Mouse (Mus musculus) thymus, postnatal 25 days (tissue): Measurements from ENCODE around the gene a.
A peak's percentile ranks its signal among the peaks of the same experiment; 100 is the strongest.

ENCODE experiments used
- DNase-seq: peaks from one replicate; pipeline ENCODE4 v3.0.0; 2022

Gene a

GRCm38 (mm10) chr2:154785284-154785683 lies 5.9 kb upstream of the a start:
- no peak for DNase-seq

- no peak for DNase-seq
These were observed 5.0 kb upstream of the a start for GRCm38 (mm10) chr2:154786187-154786586.

- no peak for DNase-seq
These were observed 4.4 kb upstream of the a start for GRCm38 (mm10) chr2:154786776-154787175.

GRCm38 (mm10) chr2:154789381-154789780 lies 1.8 kb upstream of the a start:
- no peak for DNase-seq

GRCm38 (mm10) chr2:154789977-154790655 lies 1.1 kb upstream of the a start:
- no peak for DNase-seq

GRCm38 (mm10) chr2:154791661-154792642 lies 750 bp downstream of the a start:
- DNase-seq: peak; percentile 82

GRCm38 (mm10) chr2:154803372-154803771 lies 12.2 kb downstream of the a start:
- no peak for DNase-seq

GRCm38 (mm10) chr2:154803845-154804244 lies 12.6 kb downstream of the a start:
- DNase-seq: no peak

GRCm38 (mm10) chr2:154807689-154808088 lies 16.5 kb downstream of the a start:
- no peak for DNase-seq

GRCm38 (mm10) chr2:154809107-154809762 lies 18.0 kb downstream of the a start:
- DNase-seq: no peak

- DNase-seq: no peak
These were observed 19.6 kb downstream of the a start for GRCm38 (mm10) chr2:154810821-154811220.

GRCm38 (mm10) chr2:154813426-154813825 lies 22.2 kb downstream of the a start:
- DNase-seq: no peak

- DNase-seq: no peak
These were observed 25.9 kb downstream of the a start for GRCm38 (mm10) chr2:154817089-154817488.

- DNase-seq: peak; percentile 28
These were observed 26.6 kb downstream of the a start for GRCm38 (mm10) chr2:154817788-154818187.

GRCm38 (mm10) chr2:154818599-154818998 lies 27.4 kb downstream of the a start:
- no peak for DNase-seq

GRCm38 (mm10) chr2:154820346-154820745 lies 29.1 kb downstream of the a start:
- DNase-seq: no peak

- no peak for DNase-seq
These were observed 34.9 kb downstream of the a start for GRCm38 (mm10) chr2:154826054-154826538.

- no peak for DNase-seq
These were observed 36.3 kb downstream of the a start for GRCm38 (mm10) chr2:154827521-154827920.

- no peak for DNase-seq
These were observed 41.3 kb downstream of the a start for GRCm38 (mm10) chr2:154832471-154832870.

- no peak for DNase-seq
These were observed 43.1 kb downstream of the a start for GRCm38 (mm10) chr2:154834149-154834865.

- no peak for DNase-seq
These were observed 45.3 kb downstream of the a start for GRCm38 (mm10) chr2:154836537-154836936.

- no peak for DNase-seq
These were observed 56.9 kb downstream of the a start for GRCm38 (mm10) chr2:154848086-154848485.

- peak; percentile 66 for DNase-seq
These were observed 64.2 kb downstream of the a start for GRCm38 (mm10) chr2:154855383-154855782.
